Mouse (Mus musculus): ENCODE measurements at regions not wholly inside any gene's neighbourhood (a gene's known extent, or its start where the extent isn't known, plus 50 kb on each side); places are given as distances from the start of the nearest gene placed in this dataset.

DNA sequence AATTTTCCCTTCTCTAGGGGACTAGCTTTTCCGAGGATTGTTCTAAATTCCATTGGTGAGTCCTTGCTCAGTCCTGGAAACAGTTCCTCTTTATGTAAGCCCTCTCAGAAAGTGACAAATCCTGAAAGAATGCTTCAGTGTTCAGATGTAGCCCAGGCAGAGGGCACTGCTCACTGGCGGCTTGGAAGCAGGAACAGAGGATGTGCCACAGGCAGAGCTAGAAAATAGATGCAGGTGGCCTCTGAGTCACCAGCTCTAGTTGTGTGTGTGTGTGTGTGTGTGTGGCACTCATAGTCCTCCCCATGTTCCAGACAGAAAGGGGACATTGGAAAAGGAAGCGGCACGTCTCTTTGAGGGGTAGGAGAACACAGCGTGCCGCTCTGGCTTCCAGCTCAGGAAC is 52.5 kb upstream of the Ampd3 start:
- TF ChIP-seq CTCF (IDR thresholded peaks at IDR 0.05; ENCODE audit: low read depth, low read length) = no peak
- no peak for TF ChIP-seq POLR2A (IDR thresholded peaks at IDR 0.05; ENCODE audit: extremely low read depth, insufficient read depth, low read length)
